Mouse (Mus musculus) MEL (cell line): ENCODE data around the gene Ar.

Experiments used
- BHLHE40 ChIP-seq: IDR thresholded peaks from 2 replicates; pipeline ENCODE4 v1.6.1; 2012; ENCODE audit warnings: low read depth, mild to moderate bottlenecking, inconsistent platforms, low read length, improper control_type of control experiment, borderline replicate concordance
- CHD1 ChIP-seq: IDR thresholded peaks from 2 replicates; pipeline ENCODE4 v1.6.1; 2012; ENCODE audit warnings: low read depth, mild to moderate bottlenecking, inconsistent platforms, low read length, improper control_type of control experiment
- CHD2 ChIP-seq: IDR thresholded peaks from 2 replicates; pipeline ENCODE4 v1.6.1; 2011; ENCODE audit warnings: low read length, improper control_type of control experiment
- CTCF ChIP-seq, 3 experiments: IDR thresholded peaks in 2 of 3; conservative IDR thresholded peaks in 1 of 3; 2 replicates each; pipeline ENCODE4 v1.5.1; 2011 to 2012; ENCODE audit warnings: low read length in 3 of 3, low read depth in 2 of 3, mild to moderate bottlenecking in 2 of 3, improper control_type of control experiment in 1 of 3, inconsistent platforms in 1 of 3, mixed read lengths in 1 of 3, moderate library complexity in 1 of 3; ENCODE audit not compliant: control insufficient read depth in 1 of 3, insufficient read depth in 1 of 3, poor library complexity in 1 of 3, severe bottlenecking in 1 of 3
- EP300 ChIP-seq, 2 experiments: IDR thresholded peaks; 2 replicates each; pipeline ENCODE4 v1.6.1; 2011; ENCODE audit warnings: improper control_type of control experiment in 2 of 2, low read length in 2 of 2, low read depth in 1 of 2, mild to moderate bottlenecking in 1 of 2
- GABPA ChIP-seq: IDR thresholded peaks from 2 replicates; pipeline ENCODE4 v1.6.1; 2012; ENCODE audit warnings: low read depth, mild to moderate bottlenecking, inconsistent platforms, low read length, improper control_type of control experiment, moderate library complexity
- GATA1 ChIP-seq: IDR thresholded peaks from 2 replicates; pipeline ENCODE4 v1.6.1; 2011; ENCODE audit warnings: low read depth, low read length, improper control_type of control experiment
- MAX ChIP-seq: IDR thresholded peaks from 2 replicates; pipeline ENCODE4 v1.6.1; 2011; ENCODE audit warnings: low read length, improper control_type of control experiment
- POLR2A ChIP-seq, 2 experiments: IDR thresholded peaks; 2 replicates each; pipeline ENCODE4 v1.6.1; 2011 to 2012; ENCODE audit warnings: low read length in 2 of 2, mild to moderate bottlenecking in 2 of 2, control low read depth in 1 of 2, improper control_type of control experiment in 1 of 2, low read depth in 1 of 2, moderate library complexity in 1 of 2; ENCODE audit not compliant: control insufficient read depth in 1 of 2, insufficient read depth in 1 of 2, poor library complexity in 1 of 2
- POLR2AphosphoS2 ChIP-seq: IDR thresholded peaks from 2 replicates; pipeline ENCODE4 v1.6.1; 2011; ENCODE audit warnings: low read length, improper control_type of control experiment
- SIN3A ChIP-seq: IDR thresholded peaks from 2 replicates; pipeline ENCODE4 v1.6.1; 2012; ENCODE audit warnings: low read length, improper control_type of control experiment, inconsistent platforms
- UBTF ChIP-seq: IDR thresholded peaks from 2 replicates; pipeline ENCODE4 v1.6.1; 2012; ENCODE audit warnings: low read depth, mild to moderate bottlenecking, inconsistent platforms, low read length, improper control_type of control experiment, moderate library complexity, borderline replicate concordance; ENCODE audit not compliant: insufficient read depth

DNA sequence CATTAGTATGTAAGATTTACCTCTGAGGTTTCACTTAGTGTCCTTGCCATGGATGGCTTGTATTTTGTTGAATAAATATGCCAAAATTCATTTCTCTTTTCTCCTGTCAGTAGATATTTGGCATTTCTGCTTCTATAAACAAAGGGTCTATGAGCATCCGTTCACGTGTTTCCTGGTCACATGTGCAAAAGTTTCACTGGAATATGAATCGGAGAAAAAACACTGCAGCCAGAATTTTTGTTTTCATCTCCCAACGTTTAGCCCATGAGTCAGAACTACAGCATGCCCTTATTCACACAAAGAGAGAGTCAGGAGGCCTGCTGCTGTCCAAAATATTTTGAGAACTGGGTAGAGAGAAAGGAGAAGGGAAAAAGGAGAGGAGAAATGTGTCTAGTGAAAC lies 99.8 kb downstream of the Ar start:
- TF ChIP-seq SIN3A (no peak), POLR2AphosphoS2 (no peak), BHLHE40 (no peak), CTCF (IDR thresholded peaks at IDR 0.05 in 2 of 3, conservative IDR thresholded peaks at IDR 0.05 in 1 of 3; ENCODE audit: control insufficient read depth in 1 of 3, insufficient read depth in 1 of 3, low read depth in 2 of 3, low read length in 3 of 3, poor library complexity in 1 of 3, severe bottlenecking in 1 of 3) (no peak), GABPA (no peak), CHD1 (no peak), EP300 (IDR thresholded peaks at IDR 0.05; ENCODE audit: low read depth in 1 of 2, low read length in 2 of 2) (no peak), MAX (no peak), CHD2 (no peak), UBTF (no peak), POLR2A (IDR thresholded peaks at IDR 0.05; ENCODE audit: control insufficient read depth in 1 of 2, insufficient read depth in 1 of 2, low read depth in 1 of 2, low read length in 2 of 2, poor library complexity in 1 of 2) (no peak), GATA1 (no peak)
